Mouse (Mus musculus) stomach, embryonic 14.5 days (tissue): ENCODE data around the gene Gabrb1. TPM values are rescaled to one million over a fixed set of nuclear protein-coding genes. Genes with fewer than 3 reads are reported as not detected.

ENCODE experiments used
- ATAC-seq: fragments of 200-750 bp; cut with Nextera tagmentation; 2 replicates; pipeline ENCODE4 v1.8.0; 2017; ENCODE audit warnings: low read depth, moderate TSS enrichment; ENCODE audit not compliant: insufficient number of reproducible peaks, insufficient read depth, low FRiP score
- H3K27ac ChIP-seq: fragments of 300-500 bp; sonication (generic); 2 replicates; pipeline ENCODE4 v1.5.1; 2014; ENCODE audit warnings: mild to moderate bottlenecking, low read length, moderate library complexity, mixed read lengths
- H3K27me3 ChIP-seq: fragments of 300-500 bp; sonication (generic); 2 replicates; pipeline ENCODE4 v1.6.1; 2014; ENCODE audit warnings: low read length, control low read depth, mixed read lengths; ENCODE audit not compliant: control insufficient read depth, insufficient read depth
- H3K36me3 ChIP-seq: fragments of 300-500 bp; sonication (generic); 2 replicates; pipeline ENCODE4 v1.6.1; 2014; ENCODE audit warnings: mild to moderate bottlenecking, control low read depth, low read length, moderate library complexity, mixed read lengths; ENCODE audit not compliant: control insufficient read depth, insufficient read depth
- H3K4me1 ChIP-seq: fragments of 300-500 bp; sonication (generic); 2 replicates; pipeline ENCODE4 v1.6.1; 2014; ENCODE audit warnings: low read length, control low read depth, mixed read lengths; ENCODE audit not compliant: control insufficient read depth, insufficient read depth
- H3K4me2 ChIP-seq: fragments of 300-500 bp; sonication (generic); replicated peaks from 2 replicates; pipeline ENCODE4 v1.6.1; 2014; ENCODE audit warnings: low read depth, low read length, control low read depth
- H3K4me3 ChIP-seq: fragments of 300-500 bp; sonication (generic); 2 replicates; pipeline ENCODE4 v1.5.1; 2014; ENCODE audit warnings: low read depth, low read length, control low read depth
- H3K9ac ChIP-seq: fragments of 300-500 bp; sonication (generic); replicated peaks from 2 replicates; pipeline ENCODE4 v1.6.1; 2014; ENCODE audit warnings: low read depth, mild to moderate bottlenecking, control low read depth, low read length, moderate library complexity, mixed read lengths
- H3K9me3 ChIP-seq: fragments of 300-500 bp; sonication (generic); 2 replicates; pipeline ENCODE4 v1.6.1; 2016; ENCODE audit warnings: low read depth, low read length, control low read depth; ENCODE audit not compliant: control insufficient read depth
- WGBS: fragments of 180-500 bp; shearing (Covaris S2); extraction: QIAGEN DNeasy Blood & Tissue Kit; methylation state at CpG from one replicate; pipeline ENCODE4 v1.1.7; 2014; 5-methylcytosine and 5-hydroxymethylcytosine counted together
- polyA plus RNA-seq: library from polyadenylated mRNA; unstranded; fragments of >200 nt; fragmentation: Nextera tagmentation; extraction: Ambion mirVana; gene quantifications from 2 replicates; pipeline ENCODE4 v1.2.1, GENCODE M21; 2014

The Gabrb1 gene
- polyA plus RNA-seq, 1 experiment from 2014 or later, result 3.3 TPM

- H3K27me3 ChIP-seq, result no peaks in the 10 kb centered on the region
- H3K4me2 ChIP-seq, result no peak overlapping the region
- no peak overlapping the region for H3K27ac ChIP-seq
- no peaks in the 10 kb centered on the region for H3K4me1 ChIP-seq
- H3K4me3 ChIP-seq, result no peak overlapping the region
- H3K9me3 ChIP-seq, result no peaks in the 10 kb centered on the region
- 80% methylated on average over 6 of the region's 6 CpGs for WGBS
- H3K9ac ChIP-seq, result no peak overlapping the region
- H3K36me3 ChIP-seq, result no peaks in the 10 kb centered on the region
- no peak for ATAC-seq
Observed at GRCm38 (mm10) chr5:72183929-72184328, 526.0 kb downstream of the Gabrb1 start.

GRCm38 (mm10) chr5:72184437-72185100 lies 526.7 kb downstream of the Gabrb1 start:
- no peak for ATAC-seq
- no peaks in the 10 kb centered on the region for H3K9me3 ChIP-seq

GRCm38 (mm10) chr5:72191154-72191553 lies 533.2 kb downstream of the Gabrb1 start:
- H3K9me3 ChIP-seq, result no peaks in the 10 kb centered on the region
- H3K4me1 ChIP-seq, result no peaks in the 10 kb centered on the region
- no peak overlapping the region for H3K9ac ChIP-seq
- no peak overlapping the region for H3K27ac ChIP-seq
- H3K4me3 ChIP-seq, result no peak overlapping the region
- 89% methylated on average over 7 of the region's 7 CpGs for WGBS
- H3K27me3 ChIP-seq, result no peaks in the 10 kb centered on the region
- no peak for ATAC-seq
- H3K36me3 ChIP-seq, result no peaks in the 10 kb centered on the region
- no peak overlapping the region for H3K4me2 ChIP-seq

More at GRCm38 (mm10) chr5:72184437-72185100, 526.7 kb downstream of the Gabrb1 start:
- Histone ChIP-seq H3K4me2 (no peak overlapping the region), H3K27me3 (no peaks in the 10 kb centered on the region), H3K4me3 (no peak overlapping the region), H3K9ac (no peak overlapping the region), H3K27ac (no peak overlapping the region), H3K4me1 (no peaks in the 10 kb centered on the region), H3K36me3 (no peaks in the 10 kb centered on the region)
- 79% methylated on average over 13 of the region's 13 CpGs for WGBS

GRCm38 (mm10) chr5:72191932-72192331 lies 534.0 kb downstream of the Gabrb1 start:
- Histone ChIP-seq H3K9ac (no peak overlapping the region), H3K4me2 (no peak overlapping the region), H3K4me3 (no peak overlapping the region), H3K36me3 (no peaks in the 10 kb centered on the region), H3K9me3 (no peaks in the 10 kb centered on the region), H3K27ac (no peak overlapping the region), H3K27me3 (no peaks in the 10 kb centered on the region), H3K4me1 (no peaks in the 10 kb centered on the region)
- WGBS, result 90% methylated on average over 5 of the region's 5 CpGs
- ATAC-seq, result no peak

GRCm38 (mm10) chr5:72195442-72195841 lies 537.5 kb downstream of the Gabrb1 start:
- no peaks in the 10 kb centered on the region for H3K27me3 ChIP-seq
- 81% methylated on average over 1 of the region's 1 CpGs for WGBS

More at GRCm38 (mm10) chr5:72195442-72195841, 537.5 kb downstream of the Gabrb1 start:
- no peak overlapping the region for H3K4me2 ChIP-seq
- no peaks in the 10 kb centered on the region for H3K9me3 ChIP-seq
- no peak for ATAC-seq
- H3K4me1 ChIP-seq, result no peaks in the 10 kb centered on the region
- no peak overlapping the region for H3K27ac ChIP-seq
- no peaks in the 10 kb centered on the region for H3K36me3 ChIP-seq
- no peak overlapping the region for H3K9ac ChIP-seq
- no peak overlapping the region for H3K4me3 ChIP-seq

Other genes starting within 250 kb of the Gabrb1 start
- not detected in 2 replicates for gene Cox7b2, start 109.9 kb upstream of the Gabrb1 start, polyA plus RNA-seq
- 8.2 and 9.0 TPM in 2 replicates for gene Gabra4, start 195 bp downstream of the Gabrb1 start, polyA plus RNA-seq